Mouse (Mus musculus): ENCODE data around the gene Gm17349.
"Not testable (repeated sequence)": the region's sequence is repeated elsewhere in the genome, so short reads cannot be mapped to it uniquely, and the experiment has no call there.

Gene Gm17349

DNA sequence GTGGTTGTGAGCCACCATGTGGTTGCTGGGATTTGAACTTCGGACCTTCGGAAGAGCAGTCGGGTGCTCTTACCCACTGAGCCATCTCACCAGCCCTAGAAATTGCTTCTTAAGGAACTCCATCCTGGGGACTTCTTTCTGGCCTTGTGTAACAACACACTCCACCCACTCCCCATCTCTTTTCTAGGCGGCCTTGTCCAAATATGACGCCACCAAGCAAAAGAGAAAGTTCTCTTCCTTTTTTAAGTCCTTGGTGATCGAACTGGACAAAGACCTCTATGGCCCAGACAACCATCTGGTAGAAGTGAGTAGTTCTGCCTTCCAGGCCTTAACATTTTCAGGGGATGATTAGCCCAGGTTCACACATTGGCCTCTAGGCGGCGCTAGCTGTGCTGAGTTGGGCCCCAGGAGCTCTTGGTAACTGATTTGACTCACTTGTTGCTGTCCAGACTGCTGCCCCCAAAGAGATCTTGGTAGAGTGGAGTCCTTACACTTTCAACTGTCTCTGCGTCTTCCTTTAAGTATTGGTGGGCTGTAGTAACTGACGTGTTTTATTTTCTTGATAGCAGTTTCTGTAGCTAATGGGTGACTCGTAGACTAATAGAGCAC lies at the start of gene Gm17349:
Gene Gm17349, minus strand, starts transcription at position 51 of the 609 bp plus-strand sequence.
- DNase-seq (ENCODE audit: low read depth, low spot score), result peak; percentile 74

DNA sequence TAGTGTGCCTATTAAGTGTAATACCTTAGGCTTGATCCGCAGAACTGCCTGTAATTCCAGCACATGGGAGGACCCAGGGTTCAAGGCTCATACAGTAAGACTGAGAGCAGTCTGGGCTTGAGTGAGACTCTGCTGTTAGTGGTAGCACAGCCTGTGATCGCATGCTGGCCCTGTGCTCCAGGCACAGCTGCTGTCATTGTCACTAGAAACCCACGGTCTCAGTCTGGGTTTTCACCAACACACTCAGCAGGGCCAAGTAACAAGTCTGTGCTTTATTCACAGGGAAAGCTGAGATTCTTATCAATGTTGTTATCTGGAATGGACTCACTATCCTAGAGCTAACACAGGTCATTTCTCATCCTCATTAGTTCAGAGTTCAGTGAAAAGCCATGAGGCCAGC lies 48.9 kb upstream of the Gm17349 start:
- DNase-seq (ENCODE audit: low read depth, low spot score), result no peak

DNA sequence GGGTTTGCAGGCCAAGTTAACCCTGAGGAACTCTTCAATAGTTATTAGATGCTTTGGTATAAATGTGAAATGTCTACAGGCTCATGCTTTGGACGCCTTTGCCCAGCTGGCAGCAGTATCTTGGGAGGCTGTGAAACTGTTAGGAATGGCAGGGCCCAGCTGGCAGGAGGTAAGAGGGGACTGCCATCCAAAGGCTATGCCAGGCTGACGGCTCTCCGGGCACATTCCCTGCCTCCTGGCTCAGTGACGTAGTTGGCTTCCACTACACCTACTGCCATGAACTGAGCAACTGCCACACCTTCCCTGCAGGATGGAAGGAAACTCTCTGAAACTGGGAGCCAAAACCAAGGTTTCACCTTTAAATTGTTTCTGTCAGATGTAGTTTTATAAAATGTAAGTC lies 34.9 kb upstream of the Gm17349 start:
- no peak for DNase-seq (ENCODE audit: low read depth, low spot score)

DNA sequence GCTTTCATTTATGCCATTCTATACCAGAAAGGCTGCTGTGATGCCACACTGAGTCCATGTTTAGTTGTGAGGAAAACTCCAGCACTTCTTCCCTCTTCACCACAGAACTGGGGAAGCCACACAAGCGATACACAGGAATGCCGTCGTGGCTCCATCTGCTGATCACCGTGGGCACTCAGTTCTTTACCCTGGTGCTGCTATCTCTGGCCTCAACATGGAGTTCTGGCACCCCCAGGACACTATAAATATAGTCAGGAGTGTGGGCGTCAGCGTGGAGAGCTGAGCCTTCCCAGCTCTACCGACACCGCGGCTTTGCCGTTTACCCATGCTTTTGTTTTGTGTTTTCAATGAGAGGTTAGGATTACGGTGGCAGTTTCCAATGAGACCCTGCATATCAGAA lies 31.4 kb upstream of the Gm17349 start:
- no peak for DNase-seq (ENCODE audit: low read depth, low spot score)

DNA sequence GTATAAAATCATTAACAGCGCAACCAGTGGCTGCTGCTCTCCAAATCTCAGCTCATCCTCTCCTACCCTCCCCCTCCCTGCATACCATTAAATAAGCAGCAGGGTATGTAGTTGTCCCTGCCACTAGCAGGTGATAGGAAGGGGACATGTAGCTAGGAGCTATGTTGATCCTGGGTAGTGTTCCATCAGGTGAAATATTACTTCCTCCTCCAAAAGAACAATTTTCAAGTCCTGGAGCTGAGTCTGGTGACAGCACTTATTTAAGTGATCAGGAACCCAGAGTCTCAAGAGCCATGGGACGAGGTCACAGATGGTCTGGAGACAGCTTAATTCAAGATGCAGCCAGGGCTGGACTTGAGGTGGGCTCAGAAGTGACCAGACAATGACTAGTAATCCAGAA lies 30.3 kb upstream of the Gm17349 start:
- no peak for DNase-seq (ENCODE audit: low read depth, low spot score)

DNA sequence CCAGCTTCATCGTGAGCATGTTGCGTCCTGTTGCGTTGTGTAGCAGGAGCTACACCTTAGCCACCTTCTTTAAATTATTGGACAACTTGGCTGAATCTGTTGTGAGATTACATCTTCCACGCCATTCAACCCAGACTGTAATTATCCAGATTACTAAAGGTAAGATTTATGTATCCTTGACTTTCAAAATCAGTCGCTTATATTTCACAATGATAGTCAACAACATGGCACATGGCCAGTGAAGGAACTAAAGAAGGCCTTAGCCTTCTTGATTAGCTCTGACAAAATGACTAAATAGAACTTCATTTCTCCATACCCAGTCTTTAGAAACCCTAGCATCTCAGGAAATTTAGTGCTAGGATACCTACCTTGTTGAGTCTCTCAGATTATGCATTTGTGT lies 27.9 kb upstream of the Gm17349 start:
- DNase-seq (ENCODE audit: low read depth, low spot score), result no peak

DNA sequence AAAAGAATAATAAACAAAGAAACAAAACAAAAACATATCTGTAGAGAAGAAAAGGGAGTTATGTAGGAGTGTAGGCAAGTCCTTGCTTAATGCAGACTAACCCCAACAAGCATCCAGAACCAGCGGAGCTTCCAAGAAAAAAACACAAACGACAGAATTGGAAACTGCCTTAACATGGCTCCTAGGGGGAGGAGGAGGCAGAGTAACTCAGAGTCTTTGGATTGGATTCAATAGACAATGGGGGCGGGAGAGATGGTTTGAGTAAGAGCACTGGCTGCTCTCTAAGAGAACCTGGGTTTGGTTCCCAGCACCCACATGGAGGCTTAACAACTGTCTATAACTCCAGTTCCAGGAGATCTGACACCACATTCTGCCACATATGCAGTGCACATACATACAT lies 26.4 kb upstream of the Gm17349 start:
- DNase-seq (ENCODE audit: low read depth, low spot score), result no peak

DNA sequence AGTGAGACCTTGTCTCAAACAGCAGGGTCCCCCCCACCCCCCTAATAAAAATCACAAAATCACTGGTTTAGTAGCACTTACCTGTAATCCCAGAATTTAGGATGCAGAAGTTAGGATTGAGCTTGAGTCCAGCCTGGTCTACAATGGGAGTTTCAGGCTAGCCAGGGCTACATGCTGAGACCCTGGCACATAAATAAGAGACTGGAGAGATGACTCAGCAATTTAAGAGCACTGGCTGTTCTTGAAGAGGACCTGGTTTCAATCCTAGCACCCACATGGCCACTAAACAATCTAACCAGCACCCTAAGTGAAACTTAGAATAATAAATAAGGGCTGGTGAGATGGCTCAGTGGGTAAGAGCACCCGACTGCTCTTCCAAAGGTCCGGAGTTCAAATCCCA lies 25.9 kb upstream of the Gm17349 start:
- DNase-seq (ENCODE audit: low read depth, low spot score), result no peak

DNA sequence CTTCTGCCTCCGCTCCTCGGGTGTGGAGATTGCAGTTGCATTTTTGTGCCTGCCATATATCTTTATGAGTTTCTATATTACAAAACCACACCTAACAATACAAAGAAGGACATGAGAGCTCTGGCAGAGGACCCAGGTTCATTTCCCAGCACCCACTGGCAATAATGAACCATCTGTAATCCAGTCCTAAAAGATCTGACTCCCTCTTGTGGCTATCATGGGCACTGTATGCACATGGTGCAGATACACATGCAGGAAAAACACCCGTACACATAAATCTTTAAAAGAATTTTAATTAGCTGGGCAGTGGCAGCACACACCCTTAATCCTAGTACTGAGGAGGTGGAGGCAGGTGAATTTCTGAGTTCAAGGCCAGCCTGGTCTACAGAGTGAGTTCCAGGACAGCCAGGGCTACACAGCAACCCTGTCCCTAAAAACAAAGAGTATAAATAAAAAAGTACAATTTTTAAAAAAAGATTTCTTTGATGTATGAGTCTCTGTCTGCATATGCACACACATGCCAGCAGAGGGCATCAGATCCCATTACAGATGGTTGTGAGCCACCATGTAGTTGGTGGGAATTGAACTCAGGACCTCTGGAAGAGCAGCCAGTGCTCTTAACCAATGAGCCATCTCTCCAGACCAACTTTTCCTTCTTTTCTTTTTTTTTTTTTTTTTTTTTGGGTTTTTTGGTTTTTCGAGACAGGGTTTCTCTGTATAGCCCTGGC lies 23.9 kb upstream of the Gm17349 start:
- no peak for DNase-seq (ENCODE audit: low read depth, low spot score)

DNA sequence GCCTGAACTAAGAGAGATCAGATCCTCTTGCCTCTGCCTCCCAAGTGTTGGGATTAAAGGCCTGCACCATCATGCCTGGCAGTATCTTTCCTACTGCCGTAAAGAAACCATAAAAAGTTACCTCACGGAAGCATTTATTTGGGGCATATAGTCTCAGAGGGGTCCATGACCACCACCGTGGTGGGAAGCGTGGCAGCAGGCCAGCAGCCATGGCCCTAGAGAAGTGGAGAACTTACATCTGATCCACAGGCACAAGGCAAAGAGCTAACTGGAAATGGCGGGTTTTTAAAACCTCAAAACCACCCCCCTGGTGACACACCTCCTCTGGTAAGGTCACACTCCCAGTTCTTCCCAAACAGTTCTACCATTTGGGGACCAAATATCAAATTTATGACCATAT lies 22.9 kb upstream of the Gm17349 start:
- DNase-seq (ENCODE audit: low read depth, low spot score), result no peak

DNA sequence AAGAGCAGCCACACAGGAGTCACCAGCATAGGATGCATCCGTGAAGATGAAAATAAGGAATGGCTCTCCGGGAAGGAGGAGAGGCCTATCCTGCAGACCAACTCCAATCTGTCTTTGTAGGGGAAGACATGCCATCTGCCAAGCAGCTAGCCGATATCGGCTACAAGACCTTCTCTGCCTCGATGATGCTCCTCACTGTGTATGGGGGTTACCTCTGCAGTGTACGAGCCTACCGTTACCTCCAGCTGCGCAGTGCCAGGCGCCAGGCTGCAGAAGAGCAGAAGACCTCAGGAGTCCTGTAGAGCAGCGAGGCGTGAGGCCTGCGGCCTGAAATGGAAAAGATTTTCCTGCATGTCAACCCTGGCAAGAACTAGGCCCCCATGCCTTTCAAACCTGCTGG lies 22.2 kb upstream of the Gm17349 start:
- no peak for DNase-seq (ENCODE audit: low read depth, low spot score)

DNA sequence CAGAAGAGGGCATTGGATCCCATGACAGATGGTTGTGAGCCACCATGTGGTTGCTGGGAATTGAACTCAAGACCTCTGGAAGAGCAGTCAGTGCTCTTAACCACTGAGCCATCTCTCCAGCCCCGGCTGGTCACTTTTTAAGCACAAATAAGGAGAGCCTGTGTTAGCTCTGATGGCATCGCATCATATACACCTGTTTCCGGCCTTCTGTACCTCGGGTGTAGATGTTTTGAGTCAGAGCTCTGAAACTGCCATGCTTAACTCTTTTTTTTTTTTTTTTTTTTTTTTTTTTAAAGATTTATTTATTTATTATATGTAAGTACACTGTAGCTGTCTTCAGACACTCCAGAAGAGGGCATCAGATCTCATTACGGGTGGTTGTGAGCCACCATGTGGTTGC lies 21.7 kb upstream of the Gm17349 start:
- not testable (repeated sequence) for DNase-seq (ENCODE audit: low read depth, low spot score)

DNA sequence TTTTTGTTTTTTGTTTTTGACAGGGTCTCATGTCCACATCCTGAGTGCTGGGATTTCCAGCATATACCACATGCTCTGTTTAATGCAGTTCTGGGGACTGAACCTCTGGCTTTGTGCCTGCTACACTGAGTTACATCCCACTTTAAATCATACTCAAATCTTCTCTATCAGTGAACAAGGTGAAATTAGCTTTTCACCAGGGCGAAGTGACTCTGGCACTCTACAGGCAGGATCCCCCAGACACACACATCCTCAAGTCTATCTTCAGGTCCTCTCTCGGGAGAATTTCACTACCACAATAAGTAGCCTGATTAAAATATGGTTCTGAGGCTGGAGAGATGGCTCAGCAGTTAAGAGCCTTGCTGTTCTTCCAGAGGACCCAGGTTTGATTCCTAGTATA lies 21.3 kb upstream of the Gm17349 start:
- DNase-seq (ENCODE audit: low read depth, low spot score), result no peak

DNA sequence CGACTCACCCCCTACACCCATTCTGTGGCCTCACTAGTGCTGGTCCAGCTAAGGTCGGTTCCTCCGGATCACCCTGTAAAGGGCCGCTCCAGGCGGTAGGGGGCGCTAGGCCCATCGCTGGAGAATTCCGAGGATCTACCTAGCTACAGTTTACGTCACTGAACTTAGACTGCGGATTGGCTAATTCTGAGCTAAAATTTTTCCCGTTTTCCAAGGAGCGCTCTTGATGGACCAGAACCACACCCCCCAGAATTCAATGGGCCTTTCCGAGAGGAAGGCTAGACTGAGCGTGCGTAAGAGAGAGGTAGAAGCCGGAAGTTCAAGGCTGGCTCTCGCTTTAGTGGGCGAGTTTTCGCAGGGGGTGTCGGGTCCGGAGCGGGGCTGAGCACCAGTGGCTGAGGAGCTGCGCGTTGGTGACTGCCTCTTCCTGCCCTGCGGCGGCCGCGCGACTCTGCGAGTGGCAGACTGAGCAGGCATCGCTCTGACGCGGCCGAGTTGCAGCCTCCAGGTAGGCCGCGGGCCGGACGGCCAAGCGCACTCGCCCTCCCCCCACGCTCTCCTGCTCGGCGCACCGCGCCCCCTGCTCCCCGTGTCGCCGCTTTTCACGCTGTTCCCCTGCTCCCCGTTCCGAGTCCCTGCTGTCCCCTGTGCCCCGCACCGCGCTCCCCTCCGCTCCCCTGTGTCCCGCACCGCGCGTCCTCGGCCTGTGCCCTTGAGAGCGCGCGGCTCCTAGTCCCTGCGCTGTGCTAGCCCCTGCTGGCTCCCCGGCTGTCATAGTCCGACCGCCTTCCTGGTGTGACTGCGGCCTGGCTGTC lies 20.3 kb upstream of the Gm17349 start, which contains the start of gene Cox14:
Gene Cox14, plus strand, starts transcription at position 278 of the 815 bp plus-strand sequence.
- DNase-seq (ENCODE audit: low read depth, low spot score), result peak; percentile 98

DNA sequence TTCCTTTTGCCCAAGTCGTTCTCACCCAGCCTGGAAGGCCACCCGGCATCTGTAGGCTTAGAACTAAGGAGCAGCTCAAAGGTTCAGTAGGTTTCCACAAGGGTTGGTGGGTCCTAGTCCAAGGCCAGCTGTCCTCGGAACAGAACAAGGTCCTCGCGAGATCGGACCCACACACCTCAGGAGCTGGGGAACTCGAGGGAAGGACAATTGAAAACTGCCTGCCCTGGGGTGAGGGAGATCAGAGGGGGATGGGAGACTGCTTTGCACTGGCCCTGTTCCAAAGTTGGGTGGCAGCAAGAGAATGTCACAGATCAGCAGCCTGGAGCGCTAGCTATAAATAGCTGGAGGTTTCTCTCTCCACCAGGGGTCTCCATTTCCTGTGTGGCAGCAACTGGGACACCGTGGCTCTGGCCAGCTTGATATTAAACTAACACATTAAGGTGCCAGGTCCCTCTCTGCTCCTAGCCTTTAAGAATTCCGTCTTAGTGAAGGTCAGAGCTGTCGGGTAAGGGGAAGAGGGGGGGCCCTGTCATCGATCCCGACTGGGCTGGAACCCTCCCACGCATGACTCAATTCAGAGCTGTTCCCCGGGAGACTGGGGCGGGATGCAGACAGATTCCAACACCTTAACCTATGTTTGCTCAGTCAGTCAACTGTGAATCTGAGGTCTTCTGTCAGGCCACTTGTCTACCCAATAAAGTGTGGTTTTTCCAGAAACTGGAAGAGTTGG lies 19.2 kb upstream of the Gm17349 start:
- DNase-seq (ENCODE audit: low read depth, low spot score), result peak; percentile 37

DNA sequence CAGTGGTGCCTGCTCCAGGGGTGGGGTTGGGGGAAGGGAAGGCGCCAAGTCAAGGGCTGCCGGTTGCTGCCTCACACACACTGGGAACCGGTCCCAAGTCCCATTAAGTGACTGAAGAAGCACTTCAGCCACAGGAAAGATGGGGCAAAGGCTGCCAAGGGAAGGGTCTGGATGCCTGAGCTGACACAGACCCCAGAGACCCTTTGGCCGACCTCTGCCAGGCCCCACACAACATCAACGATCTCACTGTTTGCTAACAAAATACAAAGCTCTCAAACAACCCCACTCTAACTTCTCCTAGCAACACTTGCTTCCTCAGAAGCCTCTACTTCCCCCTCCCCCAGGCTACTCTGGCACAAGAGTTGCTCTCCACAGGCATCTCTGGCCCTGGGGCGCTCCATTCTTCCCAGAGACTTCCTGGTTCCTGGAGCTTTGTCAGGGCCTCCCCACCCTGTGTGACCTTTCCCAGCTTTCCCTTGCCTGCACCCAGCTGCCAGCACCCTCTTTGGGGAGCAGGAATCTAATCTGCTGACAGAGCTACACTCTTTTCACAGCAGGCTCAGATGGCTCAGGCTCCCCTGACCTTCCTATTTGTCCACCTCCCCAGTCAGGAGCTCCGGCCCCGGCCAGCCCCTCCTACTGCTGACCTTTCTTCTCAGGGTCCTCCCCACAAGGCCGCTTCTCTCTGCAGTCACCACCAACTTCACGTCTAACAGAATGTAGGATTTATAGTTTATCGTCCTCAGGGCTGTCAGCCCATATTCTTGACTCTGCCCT lies 18.4 kb upstream of the Gm17349 start:
- no peak for DNase-seq (ENCODE audit: low read depth, low spot score)

DNA sequence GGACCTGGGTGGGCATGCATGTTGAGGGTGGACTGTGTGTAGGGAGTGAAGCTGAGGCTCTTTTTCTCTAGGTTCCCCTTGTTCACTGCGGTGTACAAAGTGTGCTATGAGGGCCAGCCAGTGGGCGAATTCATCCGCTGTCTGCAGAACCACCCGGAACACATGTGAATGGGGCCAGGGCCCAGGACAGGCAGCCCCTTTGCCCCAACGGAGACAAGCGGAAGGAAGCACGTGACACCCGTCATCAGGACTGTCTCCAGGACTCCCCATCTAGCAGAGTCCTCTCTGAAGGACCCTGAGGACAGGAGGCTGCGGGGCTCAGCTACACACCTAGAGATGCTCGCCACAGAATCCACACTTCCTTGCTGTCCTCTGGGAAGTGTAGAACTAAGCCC lies 17.8 kb upstream of the Gm17349 start:
- DNase-seq (ENCODE audit: low read depth, low spot score), result no peak

DNA sequence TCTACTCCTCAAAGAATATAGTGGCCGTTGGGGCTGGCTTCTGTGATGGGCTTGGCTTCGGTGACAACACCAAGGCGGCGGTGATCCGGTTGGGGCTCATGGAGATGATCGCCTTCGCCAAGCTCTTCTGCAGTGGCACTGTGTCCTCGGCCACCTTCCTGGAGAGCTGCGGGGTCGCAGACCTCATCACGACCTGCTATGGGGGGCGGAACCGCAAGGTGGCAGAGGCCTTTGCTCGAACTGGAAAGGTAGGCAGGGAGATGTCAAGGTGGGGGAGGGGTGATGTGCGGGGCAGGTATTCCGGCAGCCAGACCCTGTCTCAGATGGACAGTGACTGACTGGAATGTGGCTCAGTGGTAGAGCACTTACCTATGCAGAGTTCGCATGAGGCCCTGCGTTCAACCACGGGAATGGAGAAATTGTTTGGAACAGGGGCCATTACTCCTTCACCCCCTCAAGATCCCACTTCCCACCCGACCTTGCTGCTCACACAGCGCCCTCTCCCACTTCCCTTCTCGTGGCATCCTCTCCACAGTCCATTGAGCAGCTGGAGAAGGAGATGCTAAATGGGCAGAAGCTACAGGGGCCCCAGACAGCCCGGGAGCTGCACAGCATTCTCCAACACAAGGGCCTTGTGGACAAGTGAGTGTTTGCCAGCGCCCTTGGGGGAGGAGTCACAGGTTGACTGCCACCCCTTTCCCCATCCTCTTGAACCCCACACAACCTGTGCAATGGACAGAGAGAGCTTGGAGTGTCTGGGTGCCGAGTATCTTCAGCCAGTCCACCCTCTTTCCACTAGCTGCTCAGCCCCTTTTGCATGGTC lies 16.8 kb upstream of the Gm17349 start:
- DNase-seq (ENCODE audit: low read depth, low spot score), result no peak

DNA sequence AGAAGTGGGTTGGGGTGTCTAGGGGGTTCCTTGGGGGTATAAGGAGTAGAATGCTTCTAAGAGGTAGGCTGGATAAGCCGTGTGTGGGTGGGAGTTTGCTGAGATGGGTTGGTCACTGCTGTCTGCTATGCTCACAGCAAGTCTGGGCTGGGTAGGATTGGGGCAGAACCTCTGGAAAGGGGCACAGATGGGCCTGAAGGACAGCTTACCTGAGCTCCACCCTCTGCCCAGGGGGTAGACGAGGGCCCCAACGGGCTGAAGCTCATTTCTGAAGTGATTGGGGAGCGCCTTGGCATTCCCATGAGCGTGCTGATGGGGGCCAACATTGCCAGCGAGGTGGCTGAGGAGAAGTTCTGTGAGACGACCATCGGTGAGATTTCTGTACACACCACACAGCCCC lies 14.6 kb upstream of the Gm17349 start:
- DNase-seq (ENCODE audit: low read depth, low spot score), result no peak

DNA sequence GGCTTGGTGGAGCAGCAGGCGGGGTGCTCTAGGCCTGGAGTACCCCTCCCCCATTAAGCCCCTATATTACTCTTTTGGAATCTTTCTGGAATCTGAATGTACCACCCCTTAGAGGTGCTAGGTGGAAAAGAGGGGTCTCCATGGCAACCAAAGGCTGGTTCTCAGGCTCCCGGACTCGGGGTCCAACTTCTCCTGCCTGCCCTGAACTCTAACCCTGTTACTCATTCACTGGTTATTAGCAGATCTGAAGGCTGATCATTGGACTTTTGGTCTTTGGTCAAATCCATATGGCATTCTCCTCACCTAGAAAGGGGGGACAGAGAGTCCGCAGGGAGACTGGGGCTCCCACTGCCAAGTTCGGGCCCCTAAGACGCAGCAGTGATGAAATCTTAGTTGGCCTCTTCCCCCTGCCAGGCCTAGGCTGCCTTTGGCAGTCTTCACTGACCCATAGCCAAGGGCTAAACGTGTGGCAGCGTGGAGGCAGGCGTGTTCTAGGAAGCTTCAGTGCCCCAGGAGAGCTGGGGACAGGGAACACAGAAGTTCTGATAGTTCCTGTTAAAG lies 13.3 kb upstream of the Gm17349 start:
- DNase-seq (ENCODE audit: low read depth, low spot score), result no peak
